Mouse (Mus musculus) midbrain, embryonic 14.5 days (tissue): Measurements from ENCODE around the gene Ccdc85c. TPM values are rescaled to one million over a fixed set of nuclear protein-coding genes. Genes with fewer than 3 reads are reported as not detected.

Source experiments
- ATAC-seq: fragments of 200-750 bp; cut with Nextera tagmentation; 2 replicates; pipeline ENCODE4 v1.8.0; 2017; ENCODE audit warnings: moderate number of reproducible peaks, moderate library complexity; ENCODE audit not compliant: low FRiP score, low TSS enrichment
- DNase-seq: peaks from one replicate; pipeline ENCODE4 v3.0.0-alpha.2; 2015
- H3K27ac ChIP-seq: fragments of 300-500 bp; sonication (generic); replicated peaks from 2 replicates; pipeline ENCODE4 v1.5.1; 2014; ENCODE audit warnings: mild to moderate bottlenecking, low read depth, low read length, moderate library complexity
- H3K27me3 ChIP-seq: fragments of 300-500 bp; sonication (generic); 2 replicates; pipeline ENCODE4 v1.6.1; 2014; ENCODE audit warnings: low read length, control low read depth, mixed read lengths; ENCODE audit not compliant: control insufficient read depth, insufficient read depth
- H3K36me3 ChIP-seq: fragments of 300-500 bp; sonication (generic); 2 replicates; pipeline ENCODE4 v1.6.1; 2014; ENCODE audit warnings: low read length, control low read depth; ENCODE audit not compliant: control insufficient read depth, insufficient read depth
- H3K4me1 ChIP-seq: fragments of 300-500 bp; sonication (generic); 2 replicates; pipeline ENCODE4 v1.6.1; 2014; ENCODE audit warnings: mild to moderate bottlenecking, antibody characterized with exemption, low read length, control low read depth; ENCODE audit not compliant: control insufficient read depth, insufficient read depth
- H3K4me2 ChIP-seq: fragments of 300-500 bp; sonication (generic); 2 replicates; pipeline ENCODE4 v1.6.1; 2014; ENCODE audit warnings: mild to moderate bottlenecking, low read length, moderate library complexity
- H3K4me3 ChIP-seq: fragments of 300-500 bp; sonication (generic); replicated peaks from 2 replicates; pipeline ENCODE4 v1.5.1; 2014; ENCODE audit warnings: low read depth, low read length
- H3K9ac ChIP-seq: fragments of 300-500 bp; sonication (generic); replicated peaks from 2 replicates; pipeline ENCODE4 v1.6.1; 2014; ENCODE audit warnings: mild to moderate bottlenecking, low read length, moderate library complexity
- H3K9me3 ChIP-seq: fragments of 300-500 bp; sonication (generic); 2 replicates; pipeline ENCODE4 v1.6.1; 2016; ENCODE audit warnings: low read length, control low read depth, mixed read lengths; ENCODE audit not compliant: control insufficient read depth
- WGBS: fragments of 180-500 bp; shearing (Covaris S2); extraction: QIAGEN DNeasy Blood & Tissue Kit; methylation state at CpG from one replicate; pipeline ENCODE4 v1.1.7; 2014; 5-methylcytosine and 5-hydroxymethylcytosine counted together
- polyA plus RNA-seq: library from polyadenylated mRNA; unstranded; fragments of >200 nt; fragmentation: Nextera tagmentation; extraction: Ambion mirVana; gene quantifications from 2 replicates; pipeline ENCODE4 v1.2.1, GENCODE M21; 2014

Gene Ccdc85c
- polyA plus RNA-seq, 1 experiment from 2014 or later, result 20.9 TPM

- no peaks in the 10 kb centered on the region for H3K9me3 ChIP-seq
- H3K4me2 ChIP-seq, result no peak overlapping the region
- 29% methylated on average over 6 of the region's 6 CpGs for WGBS
- H3K9ac ChIP-seq, result no peak overlapping the region
- H3K4me3 ChIP-seq, result no peak overlapping the region
- H3K27ac ChIP-seq, result no peak overlapping the region
- H3K4me1 ChIP-seq, result peaks cover 9% of the 10 kb centered on the region; the same call in 1 of the 2 replicates
- ATAC-seq (no peak), DNase-seq (no peak)
- no peaks in the 10 kb centered on the region for H3K27me3 ChIP-seq
- H3K36me3 ChIP-seq, result no peaks in the 10 kb centered on the region
Observed at GRCm38 (mm10) chr12:108312432-108312851, 37.2 kb upstream of the Ccdc85c start.

DNA sequence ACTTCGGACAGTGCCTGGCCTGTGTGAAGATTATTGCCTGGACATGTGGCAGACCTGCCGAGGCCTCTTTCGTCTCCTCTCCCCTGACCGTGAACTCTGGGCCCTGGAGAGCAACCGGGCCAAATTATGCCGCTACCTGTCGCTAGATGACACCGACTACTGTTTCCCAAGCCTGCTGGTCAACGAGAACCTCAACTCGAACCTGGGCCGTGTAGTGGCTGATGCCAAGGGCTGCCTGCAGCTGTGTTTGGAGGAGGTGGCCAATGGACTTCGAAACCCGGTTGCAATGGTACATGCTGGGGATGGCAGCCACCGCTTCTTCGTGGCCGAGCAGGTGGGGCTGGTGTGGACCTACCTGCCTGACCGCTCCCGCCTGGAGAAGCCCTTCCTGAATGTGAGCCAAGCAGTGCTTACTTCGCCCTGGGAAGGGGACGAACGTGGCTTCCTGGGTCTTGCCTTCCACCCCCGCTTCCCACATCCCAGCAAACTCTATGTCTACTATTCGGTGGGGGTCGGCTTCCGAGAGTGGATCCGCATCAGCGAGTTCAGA lies 36.6 kb upstream of the Ccdc85c start:
- ATAC-seq, result no peak
- 85% methylated on average over 27 of the region's 27 CpGs for WGBS

DNA sequence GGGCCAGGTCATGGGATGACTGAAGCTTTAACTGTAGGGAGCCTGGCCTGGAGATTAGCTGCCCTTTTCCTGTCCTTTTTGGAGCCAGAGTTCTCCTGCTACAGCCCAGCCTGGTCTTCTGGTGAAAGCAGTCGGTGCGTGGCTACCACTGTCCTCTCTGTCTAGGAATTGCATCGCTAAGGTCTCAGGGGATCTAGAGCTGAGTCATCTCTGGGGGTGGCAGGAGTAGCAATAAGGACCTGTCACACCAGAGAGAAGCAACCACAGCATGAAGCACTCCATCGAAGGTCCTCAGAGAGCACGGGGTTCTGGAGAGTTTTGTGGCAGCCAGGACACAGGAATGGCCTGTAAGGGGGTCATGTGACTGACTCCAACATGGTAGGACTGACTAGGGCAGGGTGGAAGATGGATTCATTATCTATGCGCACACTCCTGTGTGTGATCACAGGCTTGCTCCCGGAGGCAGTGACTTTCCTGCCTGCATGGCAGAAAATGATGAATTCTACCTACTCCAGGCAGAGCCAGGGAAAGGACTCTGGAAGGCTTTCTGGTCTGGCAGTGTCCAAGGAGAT lies 35.3 kb upstream of the Ccdc85c start:
- 0 out of 2 replicates have a peak, but pooled peaks cover 3% of the 10 kb centered on the region for H3K4me1 ChIP-seq
- WGBS, result 74% methylated on average over 7 of the region's 7 CpGs
- H3K27ac ChIP-seq, result no peak overlapping the region
- no peak for ATAC-seq
- H3K27me3 ChIP-seq, result no peaks in the 10 kb centered on the region
- no peaks in the 10 kb centered on the region for H3K9me3 ChIP-seq
- DNase-seq, result no peak
- H3K4me2 ChIP-seq, result no peak overlapping the region
- H3K9ac ChIP-seq, result no peak overlapping the region
- no peaks in the 10 kb centered on the region for H3K36me3 ChIP-seq
- no peak overlapping the region for H3K4me3 ChIP-seq

More for the DNA sequence above, 36.6 kb upstream of the Ccdc85c start:
- Histone ChIP-seq H3K4me3 (no peak overlapping the region), H3K27ac (no peak overlapping the region), H3K27me3 (no peaks in the 10 kb centered on the region), H3K4me1 (0 out of 2 replicates have a peak, but pooled peaks cover 3% of the 10 kb centered on the region), H3K4me2 (no peak overlapping the region), H3K9ac (no peak overlapping the region), H3K9me3 (no peaks in the 10 kb centered on the region), H3K36me3 (no peaks in the 10 kb centered on the region)
- DNase-seq, result no peak

GRCm38 (mm10) chr12:108310041-108310440 lies 34.8 kb upstream of the Ccdc85c start:
- ATAC-seq, result no peak
- no peak overlapping the region for H3K4me2 ChIP-seq

DNA sequence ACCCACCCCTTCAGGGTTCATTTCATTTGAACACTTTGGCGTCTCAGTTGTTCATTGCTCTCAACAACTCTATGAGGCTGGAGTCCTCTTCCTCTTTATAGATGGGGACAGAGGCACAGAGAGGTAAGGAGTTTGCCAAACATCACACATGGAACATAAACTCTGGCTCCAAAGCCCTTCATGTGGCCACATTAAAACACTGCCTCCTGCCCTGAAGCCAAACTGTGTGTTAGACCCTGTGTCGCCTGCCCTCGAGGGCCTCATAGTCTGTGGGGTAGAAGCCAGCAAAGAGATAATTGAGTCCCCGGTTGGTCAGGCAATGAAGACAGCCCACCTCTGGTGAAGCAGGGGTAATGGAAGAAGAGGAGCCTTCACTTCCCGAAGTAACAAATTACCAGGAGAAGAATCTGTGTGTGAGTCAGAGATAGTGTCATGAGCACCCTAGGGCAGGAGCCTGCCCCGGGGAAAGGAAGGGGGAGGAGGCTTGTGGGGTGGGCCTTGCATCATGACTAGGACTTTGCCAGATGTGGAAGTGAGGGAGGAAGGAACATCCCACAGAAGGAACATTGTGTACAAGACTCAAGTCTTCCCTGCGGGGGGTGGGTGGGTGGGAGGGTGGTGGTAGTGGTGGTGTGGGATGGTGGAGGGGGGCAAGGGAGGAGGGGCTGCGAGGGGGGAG lies 34.0 kb upstream of the Ccdc85c start:
- no peak for ATAC-seq
- 79% methylated on average over 8 of the region's 8 CpGs for WGBS

More at GRCm38 (mm10) chr12:108310041-108310440, 34.8 kb upstream of the Ccdc85c start:
- 0 out of 2 replicates have a peak, but pooled peaks cover 3% of the 10 kb centered on the region for H3K4me1 ChIP-seq
- no peaks in the 10 kb centered on the region for H3K9me3 ChIP-seq
- no peak overlapping the region for H3K4me3 ChIP-seq
- no peaks in the 10 kb centered on the region for H3K27me3 ChIP-seq
- H3K36me3 ChIP-seq, result no peaks in the 10 kb centered on the region
- WGBS, result 85% methylated on average over 4 of the region's 4 CpGs
- H3K27ac ChIP-seq, result no peak overlapping the region
- H3K9ac ChIP-seq, result no peak overlapping the region
- no peak for DNase-seq

GRCm38 (mm10) chr12:108308363-108308856 lies 33.2 kb upstream of the Ccdc85c start:
- H3K4me2 ChIP-seq, result no peak overlapping the region
- H3K36me3 ChIP-seq, result no peaks in the 10 kb centered on the region
- no peaks in the 10 kb centered on the region for H3K9me3 ChIP-seq
- 86% methylated on average over 16 of the region's 16 CpGs for WGBS
- DNase-seq, result no peak
- H3K27ac ChIP-seq, result no peak overlapping the region
- no peaks in the 10 kb centered on the region for H3K27me3 ChIP-seq
- H3K9ac ChIP-seq, result no peak overlapping the region
- no peak for ATAC-seq
- 0 out of 2 replicates have a peak, but pooled peaks cover 3% of the 10 kb centered on the region for H3K4me1 ChIP-seq
- no peak overlapping the region for H3K4me3 ChIP-seq

More for the DNA sequence above, 34.0 kb upstream of the Ccdc85c start:
- Histone ChIP-seq H3K4me2 (no peak overlapping the region), H3K36me3 (no peaks in the 10 kb centered on the region), H3K27ac (no peak overlapping the region), H3K4me1 (0 out of 2 replicates have a peak, but pooled peaks cover 3% of the 10 kb centered on the region), H3K4me3 (no peak overlapping the region), H3K27me3 (no peaks in the 10 kb centered on the region), H3K9ac (no peak overlapping the region), H3K9me3 (no peaks in the 10 kb centered on the region)
- no peak for DNase-seq

DNA sequence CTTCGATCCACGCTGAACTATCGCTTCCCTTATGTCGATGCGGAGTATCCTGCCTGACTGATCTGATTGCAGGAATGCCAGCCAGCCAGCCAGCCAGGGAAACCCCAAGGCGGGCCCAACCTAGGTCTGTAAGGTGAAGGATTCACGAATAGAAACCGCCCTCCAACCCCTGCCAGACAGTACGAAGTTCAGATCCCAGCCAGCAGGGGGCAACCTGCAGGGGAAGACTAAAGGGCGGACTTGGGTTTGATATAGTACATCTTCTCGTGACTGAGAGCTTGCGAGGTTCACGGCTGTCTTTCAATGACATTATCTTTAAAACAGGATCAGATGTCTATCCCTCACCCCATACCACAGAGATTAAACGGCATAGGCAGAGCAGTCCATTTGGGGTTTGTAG lies 32.3 kb upstream of the Ccdc85c start:
- WGBS, result 25% methylated on average over 14 of the region's 14 CpGs
- peak overlapping the region; percentile 99; the same call in 1 of the 2 replicates for H3K4me2 ChIP-seq

GRCm38 (mm10) chr12:108305812-108306794 lies 30.9 kb upstream of the Ccdc85c start, which contains the start of gene Hhipl1:
Gene Hhipl1, plus strand, starts transcription at chr12:108306270.
- DNase-seq, result peak; percentile 79
- peak; percentile 69 for ATAC-seq
- Histone ChIP-seq H3K27ac (peak within 1 kb of the TSS; percentile 49; the same call in 1 of the 2 replicates), H3K4me3 (peak within 1 kb of the TSS; percentile 54), H3K36me3 (no peaks in the 10 kb centered on the region), H3K9me3 (no peaks in the 10 kb centered on the region), H3K4me2 (peak within 1 kb of the TSS; percentile 99), H3K9ac (peak within 1 kb of the TSS; percentile 75), H3K27me3 (no peaks in the 10 kb centered on the region), H3K4me1 (0 out of 2 replicates have a peak, but pooled peaks cover 3% of the 10 kb centered on the region)
- WGBS, result 3% methylated on average over 67 of the region's 67 CpGs

More for the DNA sequence above, 32.3 kb upstream of the Ccdc85c start:
- Histone ChIP-seq H3K4me3 (no peak overlapping the region), H3K36me3 (no peaks in the 10 kb centered on the region), H3K27me3 (no peaks in the 10 kb centered on the region), H3K9me3 (no peaks in the 10 kb centered on the region), H3K9ac (no peak overlapping the region), H3K4me1 (0 out of 2 replicates have a peak, but pooled peaks cover 3% of the 10 kb centered on the region), H3K27ac (no peak overlapping the region)
- ATAC-seq, result no peak
- peak; percentile 70 for DNase-seq
